Mouse (Mus musculus): ENCODE results near the gene Bnip3. TPM values are rescaled to one million over a fixed set of nuclear protein-coding genes. Genes with fewer than 3 reads are reported as not detected.

The Bnip3 gene
- 128 and 131 TPM in 2 replicates for polyA plus RNA-seq (2015; fragmentation: Nextera tagmentation; extraction: Ambion mirVana)

DNA sequence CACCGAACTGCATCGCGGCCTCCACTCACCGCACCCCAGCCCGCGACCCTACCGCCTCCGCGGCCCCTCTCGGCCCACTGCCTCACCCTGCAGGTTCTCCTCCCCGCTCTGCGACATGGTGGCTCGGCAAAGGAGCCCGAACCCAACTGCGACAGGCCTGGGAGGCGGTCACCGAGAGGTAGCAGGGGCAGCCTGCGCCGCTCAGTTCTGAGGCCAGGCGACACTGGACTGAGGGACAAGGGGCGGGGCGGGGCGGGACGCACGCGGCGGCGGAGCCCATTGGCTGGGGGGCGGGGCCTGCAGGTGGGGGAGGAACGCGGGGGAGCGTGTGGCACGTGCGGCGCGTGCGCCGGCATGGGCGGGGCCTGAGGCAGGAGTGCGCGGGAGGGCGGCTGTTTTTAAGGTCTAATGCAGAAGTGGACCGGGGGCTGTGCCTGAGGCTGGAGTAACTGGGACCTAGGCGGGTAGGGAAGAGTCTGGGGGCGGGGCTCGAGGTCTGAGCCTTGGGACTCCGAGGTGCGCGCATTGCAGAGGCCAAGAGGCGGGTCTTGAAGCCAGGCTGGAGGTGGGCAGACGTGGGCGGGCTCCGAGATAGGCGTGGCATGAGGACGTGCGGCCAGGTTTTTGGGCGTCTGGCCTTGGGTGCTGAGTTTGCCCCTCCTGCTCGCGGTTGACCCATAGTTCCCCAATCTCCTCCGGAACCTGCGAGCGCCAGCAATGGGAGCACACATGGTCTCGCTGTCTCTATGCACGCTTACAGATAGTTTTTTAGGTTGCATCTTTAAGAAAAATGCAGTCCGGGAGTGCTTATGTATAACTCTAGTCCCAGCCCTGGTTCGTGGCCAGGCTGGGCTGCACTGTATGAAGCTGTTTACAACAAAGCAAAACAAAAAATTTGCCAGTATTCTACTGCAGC lies at the start of gene Bnip3:
Gene Bnip3 (minus strand): TSS at position 243 of the 916 bp plus-strand sequence.
- peak within 1 kb of the TSS; percentile 78 for H3K4me3 ChIP-seq (replicated peaks)
- peak within 1 kb of the TSS; percentile 83 for H3K4me2 ChIP-seq
- H3K4me1 ChIP-seq, result peaks cover 31% of the 10 kb centered on the region
- peak; percentile 94 for ATAC-seq (ENCODE audit: low FRiP score)
- H3K9me3 ChIP-seq (replicated peaks), result no peaks in the 10 kb centered on the region
- WGBS, result under 1% methylated on average over 56 of the region's 66 CpGs
- peak within 1 kb of the TSS; percentile 78 for H3K27ac ChIP-seq (replicated peaks)
- no peaks in the 10 kb centered on the region for H3K36me3 ChIP-seq
- peak within 1 kb of the TSS; percentile 79 for H3K9ac ChIP-seq (replicated peaks)
- peaks cover 10% of the 10 kb centered on the region for H3K27me3 ChIP-seq (replicated peaks)

DNA sequence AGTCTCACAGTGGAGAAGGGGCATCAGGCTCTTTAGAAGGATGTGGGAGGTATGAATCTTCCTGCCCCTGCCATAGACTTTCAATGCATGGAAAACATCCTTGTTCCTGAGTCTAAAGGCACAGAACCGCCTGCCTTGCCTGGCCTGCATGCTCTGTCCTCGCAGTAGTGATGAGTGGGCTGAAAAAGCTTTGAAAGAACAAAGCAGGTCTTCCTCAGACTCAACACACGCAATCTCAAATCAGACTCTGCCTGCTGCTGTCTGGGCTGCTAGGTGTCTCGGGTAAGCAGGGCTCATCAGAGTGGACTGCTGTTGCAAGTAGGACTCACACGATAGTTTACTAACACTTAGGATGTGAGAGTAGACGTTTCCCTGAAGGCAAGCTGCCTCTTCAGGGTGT lies 47.8 kb upstream of the Bnip3 start:
- Histone ChIP-seq H3K27ac (replicated peaks) (no peak overlapping the region), H3K27me3 (replicated peaks) (no peaks in the 10 kb centered on the region), H3K4me2 (no peak overlapping the region), H3K36me3 (no peaks in the 10 kb centered on the region), H3K4me1 (no peaks in the 10 kb centered on the region), H3K9me3 (replicated peaks) (no peaks in the 10 kb centered on the region), H3K9ac (replicated peaks) (no peak overlapping the region), H3K4me3 (replicated peaks) (no peak overlapping the region)
- WGBS, result 83% methylated on average over 6 of the region's 6 CpGs
- no peak for ATAC-seq (ENCODE audit: low FRiP score)

DNA sequence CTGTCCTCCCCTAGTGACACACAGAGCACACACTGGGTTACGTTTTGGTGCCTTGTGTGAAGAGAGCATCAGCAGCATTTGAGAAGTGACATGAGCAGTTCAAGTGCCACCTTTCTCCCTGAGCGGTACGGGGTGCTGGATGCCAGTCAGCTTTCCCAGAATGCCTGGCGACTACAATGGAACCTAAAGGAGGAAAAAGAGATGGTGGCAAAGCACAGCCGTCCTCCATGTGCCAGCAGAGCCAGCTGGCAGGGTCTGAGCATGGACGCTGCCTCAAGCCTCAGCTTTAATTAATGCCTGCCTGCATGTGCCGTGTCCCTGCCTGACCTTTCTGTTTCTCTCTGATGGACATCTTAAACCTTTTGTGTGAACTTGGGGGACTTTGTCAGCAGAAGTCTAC lies 46.5 kb upstream of the Bnip3 start:
- H3K9me3 ChIP-seq (replicated peaks), result no peaks in the 10 kb centered on the region
- H3K4me1 ChIP-seq, result no peaks in the 10 kb centered on the region
- WGBS, result 85% methylated on average over 7 of the region's 7 CpGs
- H3K36me3 ChIP-seq, result no peaks in the 10 kb centered on the region
- ATAC-seq (ENCODE audit: low FRiP score), result no peak
- no peak overlapping the region for H3K4me3 ChIP-seq (replicated peaks)
- no peak overlapping the region for H3K9ac ChIP-seq (replicated peaks)
- H3K27me3 ChIP-seq (replicated peaks), result no peaks in the 10 kb centered on the region
- no peak overlapping the region for H3K4me2 ChIP-seq
- no peak overlapping the region for H3K27ac ChIP-seq (replicated peaks)

DNA sequence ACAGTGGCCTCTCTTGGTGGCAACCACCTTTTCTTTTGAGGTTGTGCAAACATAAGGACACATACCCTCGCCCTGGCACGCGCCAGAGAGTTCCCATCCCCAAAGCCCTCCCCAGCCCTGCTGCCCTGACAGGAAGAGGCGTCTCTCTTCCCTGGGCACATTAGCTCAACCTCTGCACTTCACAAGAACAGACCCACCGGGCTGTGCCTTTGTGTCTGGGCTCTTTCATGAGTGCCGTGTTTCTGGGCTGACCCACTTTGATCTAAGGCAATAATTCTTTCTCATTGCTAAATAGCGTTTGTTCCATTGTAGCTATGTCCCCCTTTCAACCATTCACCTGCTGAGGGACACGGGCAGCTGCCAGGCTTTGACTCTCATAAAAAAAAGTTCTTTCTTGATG lies 39.0 kb upstream of the Bnip3 start:
- Histone ChIP-seq H3K36me3 (no peaks in the 10 kb centered on the region), H3K9me3 (replicated peaks) (no peaks in the 10 kb centered on the region), H3K4me1 (no peaks in the 10 kb centered on the region), H3K4me3 (replicated peaks) (no peak overlapping the region), H3K27ac (replicated peaks) (no peak overlapping the region), H3K27me3 (replicated peaks) (peaks cover 6% of the 10 kb centered on the region; the same call in 1 of the 2 replicates), H3K9ac (replicated peaks) (no peak overlapping the region), H3K4me2 (no peak overlapping the region)
- 13% methylated on average over 8 of the region's 8 CpGs for WGBS
- no peak for ATAC-seq (ENCODE audit: low FRiP score)

DNA sequence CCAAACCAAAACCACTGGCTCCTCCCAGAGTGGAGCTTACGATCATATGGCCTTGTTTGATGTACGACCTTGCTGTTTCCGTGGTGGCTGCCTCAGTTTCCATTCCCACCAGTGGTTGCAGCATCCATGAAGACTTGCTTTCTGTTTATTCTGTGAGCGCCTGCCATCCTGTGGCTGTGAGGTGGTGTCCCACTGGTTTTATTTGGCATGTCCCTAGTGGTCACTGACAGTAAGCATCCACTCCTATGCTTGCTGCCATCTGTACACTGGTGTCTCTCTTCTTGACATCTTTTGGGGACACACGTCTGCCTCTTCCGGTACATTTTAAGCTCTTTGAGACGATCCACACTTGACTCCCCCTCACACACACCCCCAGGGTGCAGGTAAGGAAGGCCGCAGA lies 38.4 kb upstream of the Bnip3 start:
- WGBS, result 74% methylated on average over 8 of the region's 8 CpGs
- H3K9me3 ChIP-seq (replicated peaks), result no peaks in the 10 kb centered on the region
- H3K36me3 ChIP-seq, result no peaks in the 10 kb centered on the region
- peaks cover 11% of the 10 kb centered on the region; the same call in 1 of the 2 replicates for H3K27me3 ChIP-seq (replicated peaks)
- H3K4me3 ChIP-seq (replicated peaks), result no peak overlapping the region
- H3K27ac ChIP-seq (replicated peaks), result no peak overlapping the region
- no peak overlapping the region for H3K4me2 ChIP-seq
- no peaks in the 10 kb centered on the region for H3K4me1 ChIP-seq
- no peak for ATAC-seq (ENCODE audit: low FRiP score)
- H3K9ac ChIP-seq (replicated peaks), result no peak overlapping the region

DNA sequence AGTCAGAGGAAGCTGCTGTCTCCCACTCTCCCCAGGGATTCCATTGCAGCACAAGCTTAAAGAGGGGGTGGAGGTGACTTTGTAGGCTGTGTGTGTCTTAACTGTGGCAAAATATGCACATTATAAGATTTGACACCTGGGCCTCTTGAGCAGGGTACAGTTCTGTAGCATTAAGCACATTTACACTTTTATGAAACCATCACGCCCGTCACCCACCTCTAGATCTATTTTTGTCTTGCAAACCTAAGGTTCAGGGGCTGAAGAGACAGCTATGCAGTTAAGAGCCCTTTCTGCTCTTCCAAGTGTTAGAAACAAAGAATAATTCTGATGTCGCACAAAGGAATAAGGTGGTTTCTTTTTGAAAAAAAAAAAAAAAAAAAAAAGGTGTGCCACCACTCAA lies 36.3 kb upstream of the Bnip3 start:
- H3K27ac ChIP-seq (replicated peaks), result no peak overlapping the region
- no peaks in the 10 kb centered on the region for H3K36me3 ChIP-seq
- H3K9me3 ChIP-seq (replicated peaks), result no peaks in the 10 kb centered on the region
- no peak overlapping the region for H3K4me3 ChIP-seq (replicated peaks)
- H3K4me1 ChIP-seq, result peaks cover 16% of the 10 kb centered on the region
- 74% methylated on average over 3 of the region's 3 CpGs for WGBS
- no peak for ATAC-seq (ENCODE audit: low FRiP score)
- no peak overlapping the region for H3K4me2 ChIP-seq
- H3K9ac ChIP-seq (replicated peaks), result no peak overlapping the region
- H3K27me3 ChIP-seq (replicated peaks), result peaks cover 27% of the 10 kb centered on the region

DNA sequence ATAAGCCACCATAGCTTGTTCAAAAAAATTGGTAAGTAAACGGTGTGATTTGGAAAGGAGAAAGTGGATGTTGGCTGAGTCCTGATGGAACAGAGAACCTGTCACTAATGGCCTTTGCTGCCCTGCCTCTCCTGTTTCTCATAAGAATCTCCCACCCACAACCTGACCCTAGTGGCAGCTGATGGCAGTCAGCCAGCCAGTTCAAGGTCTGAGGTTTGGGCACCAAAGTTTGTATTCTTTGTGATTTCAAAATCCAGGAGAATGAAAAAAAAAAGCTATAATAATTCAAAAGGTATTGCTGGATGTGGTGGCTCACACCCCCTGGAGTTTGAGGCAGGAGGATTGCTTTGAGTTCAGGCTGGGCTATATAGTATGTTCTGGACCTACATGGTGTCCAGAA lies 33.0 kb upstream of the Bnip3 start:
- Histone ChIP-seq H3K27ac (replicated peaks) (no peak overlapping the region), H3K27me3 (replicated peaks) (peaks cover 45% of the 10 kb centered on the region), H3K4me1 (peaks cover 23% of the 10 kb centered on the region), H3K4me2 (peak overlapping the region; percentile 84), H3K9ac (replicated peaks) (no peak overlapping the region), H3K4me3 (replicated peaks) (no peak overlapping the region), H3K36me3 (no peaks in the 10 kb centered on the region), H3K9me3 (replicated peaks) (no peaks in the 10 kb centered on the region)
- WGBS, result 92% methylated on average over 1 of the region's 1 CpGs
- no peak for ATAC-seq (ENCODE audit: low FRiP score)

DNA sequence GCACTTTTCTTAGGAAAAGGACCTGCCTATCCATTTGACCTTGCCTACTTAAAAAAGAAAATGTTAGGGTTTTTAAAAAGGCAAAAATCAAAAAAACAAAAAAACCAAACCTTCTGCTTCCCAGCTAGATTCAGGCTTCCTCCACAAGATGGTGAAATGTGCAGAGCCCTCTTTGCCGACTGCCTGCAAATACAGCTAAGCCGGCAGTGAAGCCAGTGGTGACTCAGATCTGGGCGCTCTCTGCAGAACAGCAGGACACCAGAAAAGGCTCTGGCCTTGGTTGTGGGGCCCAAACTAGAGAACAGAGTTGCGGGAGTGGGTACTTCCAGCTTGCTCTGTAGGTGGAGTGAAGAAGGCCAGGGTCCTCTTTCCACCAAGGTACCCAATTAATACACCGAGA lies 32.3 kb upstream of the Bnip3 start:
- Histone ChIP-seq H3K4me1 (peaks cover 23% of the 10 kb centered on the region), H3K36me3 (no peaks in the 10 kb centered on the region), H3K4me3 (replicated peaks) (peak overlapping the region; percentile 67), H3K27me3 (replicated peaks) (peaks cover 45% of the 10 kb centered on the region), H3K9me3 (replicated peaks) (no peaks in the 10 kb centered on the region), H3K9ac (replicated peaks) (peak overlapping the region; percentile 72), H3K27ac (replicated peaks) (peak overlapping the region; percentile 85), H3K4me2 (peak overlapping the region; percentile 84)
- ATAC-seq (ENCODE audit: low FRiP score), result no peak
- WGBS, result 23% methylated on average over 5 of the region's 5 CpGs

DNA sequence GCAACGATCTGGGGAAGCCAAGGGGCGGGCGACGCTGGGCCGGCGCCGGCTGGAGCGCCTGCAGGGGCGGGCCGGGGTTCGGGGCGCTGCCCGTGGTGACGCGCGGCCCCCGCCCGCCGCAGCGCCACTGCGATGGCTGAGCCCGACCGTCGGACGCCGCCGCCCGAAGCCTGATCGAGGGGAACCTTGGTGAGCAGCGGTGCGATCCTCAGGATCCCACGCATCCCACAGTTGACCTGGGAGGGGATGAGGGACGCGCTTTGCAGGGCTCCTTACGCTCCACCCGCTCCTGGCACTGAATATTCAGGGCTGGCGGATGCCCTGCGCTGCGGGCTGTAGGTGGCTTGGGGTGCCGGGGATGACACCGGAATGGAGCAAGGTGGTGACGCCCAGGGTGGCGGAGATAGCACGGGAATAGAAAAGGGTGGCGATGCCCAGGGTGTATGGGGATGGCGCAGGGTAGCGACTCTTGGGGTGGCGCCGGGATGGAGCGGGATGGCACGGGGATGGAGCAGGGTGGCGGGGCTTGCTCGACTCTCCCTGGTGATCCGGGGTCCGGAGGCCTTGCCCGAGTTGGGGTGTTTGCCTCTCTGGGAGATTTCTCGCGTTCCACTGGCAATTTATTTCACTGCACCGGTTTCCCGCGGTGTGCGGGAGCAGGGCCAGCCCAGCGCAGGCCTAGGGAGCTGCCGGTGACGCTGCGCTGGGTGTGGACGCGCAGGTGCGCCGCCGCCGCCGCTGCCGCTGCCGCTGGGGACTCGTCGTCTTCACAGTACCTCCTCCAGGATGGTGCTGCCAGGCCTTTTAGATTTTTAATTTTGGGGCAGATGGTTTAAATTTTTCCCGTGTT lies 31.5 kb upstream of the Bnip3 start, which contains the start of gene Jakmip3:
Gene Jakmip3 (plus strand): TSS at position 119 of the 850 bp plus-strand sequence.
- Histone ChIP-seq H3K4me2 (peak within 1 kb of the TSS; percentile 84), H3K36me3 (no peaks in the 10 kb centered on the region), H3K9ac (replicated peaks) (peak within 1 kb of the TSS; percentile 72), H3K27me3 (replicated peaks) (peaks cover 45% of the 10 kb centered on the region), H3K27ac (replicated peaks) (peak within 1 kb of the TSS; percentile 85), H3K4me3 (replicated peaks) (peak within 1 kb of the TSS; percentile 67), H3K9me3 (replicated peaks) (no peaks in the 10 kb centered on the region), H3K4me1 (peaks cover 23% of the 10 kb centered on the region)
- ATAC-seq (ENCODE audit: low FRiP score), result peak; percentile 74
- WGBS, result under 1% methylated on average over 78 of the region's 78 CpGs

DNA sequence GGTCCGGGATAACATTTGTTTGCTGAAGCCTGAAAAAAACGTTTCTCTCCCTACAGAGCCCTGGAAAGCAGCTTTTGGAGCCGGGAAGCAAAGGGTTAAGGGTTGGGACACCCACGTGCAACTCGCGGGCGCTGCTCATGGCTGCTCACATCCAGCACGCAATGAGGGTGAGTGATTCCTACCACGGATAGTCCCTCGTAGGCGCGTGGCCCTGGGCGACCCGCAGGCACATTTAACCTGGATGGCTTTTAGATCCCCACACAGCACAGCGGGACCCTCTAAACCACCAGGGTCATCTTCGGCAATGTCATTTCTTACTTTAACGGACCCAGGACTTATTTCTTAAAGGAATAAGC lies 30.9 kb upstream of the Bnip3 start:
- Histone ChIP-seq H3K9me3 (replicated peaks) (no peaks in the 10 kb centered on the region), H3K4me1 (peaks cover 23% of the 10 kb centered on the region), H3K4me3 (replicated peaks) (peak overlapping the region; percentile 67), H3K4me2 (peak overlapping the region; percentile 84), H3K9ac (replicated peaks) (peak overlapping the region; percentile 72), H3K27me3 (replicated peaks) (peaks cover 45% of the 10 kb centered on the region), H3K36me3 (no peaks in the 10 kb centered on the region), H3K27ac (replicated peaks) (peak overlapping the region; percentile 85)
- ATAC-seq (ENCODE audit: low FRiP score), result peak; percentile 87
- 1% methylated on average over 17 of the region's 17 CpGs for WGBS

DNA sequence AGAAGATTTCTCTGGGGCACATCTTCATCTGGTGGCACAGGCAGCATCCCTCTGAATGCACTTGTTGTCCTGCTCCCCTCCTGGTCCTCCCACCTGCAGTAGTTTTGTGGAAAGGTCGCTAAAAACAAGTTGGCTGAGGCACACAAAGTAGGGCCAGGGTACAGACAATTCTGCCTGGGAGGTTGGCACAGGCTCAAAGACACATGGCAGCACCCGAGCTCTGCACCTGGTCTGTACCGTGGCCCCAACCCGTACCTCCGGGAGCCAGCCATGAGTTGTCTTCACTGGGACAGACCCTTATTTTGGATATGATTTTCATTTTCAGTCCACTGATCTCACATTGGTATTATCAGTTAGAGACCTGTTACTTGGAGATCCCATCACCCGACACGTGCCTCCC lies 29.7 kb upstream of the Bnip3 start:
- ATAC-seq (ENCODE audit: low FRiP score), result no peak
- Histone ChIP-seq H3K36me3 (no peaks in the 10 kb centered on the region), H3K27ac (replicated peaks) (no peak overlapping the region), H3K27me3 (replicated peaks) (peaks cover 45% of the 10 kb centered on the region), H3K9me3 (replicated peaks) (no peaks in the 10 kb centered on the region), H3K4me3 (replicated peaks) (no peak overlapping the region), H3K4me2 (no peak overlapping the region), H3K9ac (replicated peaks) (no peak overlapping the region), H3K4me1 (peaks cover 23% of the 10 kb centered on the region)
- 79% methylated on average over 7 of the region's 7 CpGs for WGBS

All from neural tube, embryonic 15.5 days (tissue).